Mouse (Mus musculus): ENCODE measurements at regions not wholly inside any gene's neighbourhood (a gene's known extent, or its start where the extent isn't known, plus 50 kb on each side); places are given as distances from the start of the nearest gene placed in this dataset.

GRCm38 (mm10) chr8:11145251-11145650 is 137.0 kb upstream of the Irs2 start:
- DNase-seq (ENCODE audit: low spot score): no peak

- no peak for DNase-seq (ENCODE audit: low spot score)
Measured at GRCm38 (mm10) chr8:11140566-11140965, 132.3 kb upstream of the Irs2 start.

GRCm38 (mm10) chr8:11139294-11139693 is 131.0 kb upstream of the Irs2 start:
- DNase-seq (ENCODE audit: low spot score): no peak

- peak; percentile 13 for DNase-seq (ENCODE audit: low spot score)
Measured at GRCm38 (mm10) chr8:11138302-11139020, 130.2 kb upstream of the Irs2 start.

DNA sequence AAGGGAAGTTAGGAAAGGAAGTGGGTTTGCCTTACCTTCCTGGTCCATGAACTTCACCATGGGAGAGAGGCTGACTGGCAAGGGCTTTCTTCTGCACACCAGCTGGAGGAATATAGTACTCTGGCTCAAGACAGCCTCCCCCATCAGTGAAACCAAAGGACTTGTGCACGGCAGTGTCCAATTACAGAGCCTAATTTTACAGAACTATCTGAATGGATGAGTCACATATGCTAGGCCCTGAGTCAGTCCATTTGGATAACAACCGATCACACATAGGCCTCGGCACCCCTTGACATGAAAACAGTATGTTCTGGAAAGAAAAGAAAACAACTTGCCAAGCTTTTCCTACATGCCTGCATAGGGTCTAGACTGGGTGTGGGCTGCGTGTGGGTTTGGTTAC is 128.3 kb upstream of the Irs2 start:
- DNase-seq (ENCODE audit: low spot score): no peak

DNA sequence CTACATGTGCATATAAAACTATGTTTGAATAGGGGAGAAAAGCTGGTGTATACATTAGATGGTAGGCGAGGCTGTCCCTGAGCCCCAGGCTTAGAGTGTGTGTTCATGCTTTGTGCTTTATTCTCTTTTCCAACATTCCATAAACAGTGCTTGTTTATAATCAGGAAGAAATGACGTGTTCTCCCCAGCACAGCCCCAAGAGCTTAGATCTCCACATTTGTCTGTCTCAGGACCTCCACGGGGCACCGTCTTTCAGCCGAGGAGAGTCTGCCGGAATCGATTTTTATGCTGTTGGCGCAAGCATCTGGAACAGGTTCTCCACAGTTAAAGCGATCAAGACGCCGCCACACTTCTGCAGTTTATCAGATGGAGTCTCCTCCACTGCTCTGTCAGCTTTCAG is 126.9 kb upstream of the Irs2 start:
- no peak for DNase-seq (ENCODE audit: low spot score)

- DNase-seq (ENCODE audit: low spot score): no peak
Measured at GRCm38 (mm10) chr8:11134562-11134961, 126.3 kb upstream of the Irs2 start.

DNA sequence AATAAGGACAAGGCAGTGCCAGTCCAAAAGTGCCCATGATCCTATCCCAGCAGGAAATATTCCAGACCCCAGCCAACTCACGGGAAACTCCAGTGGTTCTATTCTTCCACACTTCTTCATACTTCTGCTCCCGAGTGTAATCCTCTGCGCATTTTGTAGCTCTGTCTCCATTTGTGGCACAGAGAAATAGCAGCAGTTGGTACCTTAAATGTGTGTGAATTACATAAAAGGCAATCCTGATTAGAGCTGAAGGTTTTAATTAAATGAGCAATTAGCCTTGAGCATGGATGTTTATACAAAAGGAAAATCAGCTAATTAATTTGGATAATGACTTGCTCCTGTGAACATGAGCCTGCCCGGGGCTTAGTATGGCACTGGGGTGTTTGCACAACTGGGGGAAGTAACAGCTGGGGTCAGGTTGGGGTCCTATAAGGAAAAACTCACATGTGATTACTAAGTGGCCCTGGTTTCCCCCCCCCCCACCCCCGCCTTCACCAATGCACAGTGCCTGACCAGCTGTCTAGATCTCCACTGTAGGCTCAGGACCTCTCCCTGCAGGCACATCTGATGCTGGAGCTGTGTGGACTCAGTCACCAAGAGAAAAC is 110.9 kb upstream of the Irs2 start:
- no peak for DNase-seq (ENCODE audit: low spot score)

DNA sequence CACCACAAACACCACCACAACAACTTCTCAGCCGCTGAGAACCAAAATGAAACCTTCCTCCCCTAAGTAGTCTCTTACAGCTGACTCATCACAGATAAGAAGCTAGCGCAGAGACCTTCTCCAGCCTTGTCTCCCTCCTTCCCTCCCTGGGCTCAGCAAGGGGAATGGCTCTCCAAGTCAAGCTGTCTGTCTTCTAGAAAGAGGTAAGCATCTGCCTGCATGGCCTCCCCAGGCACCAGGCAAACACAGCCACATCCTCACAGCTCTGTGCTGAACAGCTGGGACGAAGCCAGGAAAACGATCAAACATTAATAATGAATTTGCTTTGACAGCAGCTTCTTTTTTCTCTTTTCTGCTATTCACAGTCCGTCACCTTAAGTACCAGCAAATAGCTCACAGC is 108.3 kb upstream of the Irs2 start:
- no peak for DNase-seq (ENCODE audit: low spot score)

DNA sequence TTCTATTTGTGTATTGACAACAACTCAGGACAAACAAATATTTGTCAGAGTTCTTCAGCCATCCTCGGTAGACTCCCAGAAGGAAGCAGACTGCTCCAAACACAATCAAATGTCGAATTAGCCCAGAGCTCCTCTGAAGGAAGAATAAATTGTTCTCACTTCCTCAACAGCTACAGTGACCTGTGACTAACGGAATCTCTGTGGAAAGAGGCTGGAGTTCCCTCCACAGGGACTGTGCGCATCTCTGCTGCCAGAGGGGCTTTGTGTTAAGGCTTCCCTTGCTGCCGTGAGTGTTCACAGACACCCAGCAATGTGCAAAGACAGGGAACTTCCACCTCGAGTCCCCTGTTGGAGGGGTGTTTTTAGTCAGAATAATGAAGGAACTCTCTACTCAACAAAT is 107.0 kb upstream of the Irs2 start:
- DNase-seq (ENCODE audit: low spot score): no peak

GRCm38 (mm10) chr8:11114531-11114930 is 106.3 kb upstream of the Irs2 start:
- no peak for DNase-seq (ENCODE audit: low spot score)

DNA sequence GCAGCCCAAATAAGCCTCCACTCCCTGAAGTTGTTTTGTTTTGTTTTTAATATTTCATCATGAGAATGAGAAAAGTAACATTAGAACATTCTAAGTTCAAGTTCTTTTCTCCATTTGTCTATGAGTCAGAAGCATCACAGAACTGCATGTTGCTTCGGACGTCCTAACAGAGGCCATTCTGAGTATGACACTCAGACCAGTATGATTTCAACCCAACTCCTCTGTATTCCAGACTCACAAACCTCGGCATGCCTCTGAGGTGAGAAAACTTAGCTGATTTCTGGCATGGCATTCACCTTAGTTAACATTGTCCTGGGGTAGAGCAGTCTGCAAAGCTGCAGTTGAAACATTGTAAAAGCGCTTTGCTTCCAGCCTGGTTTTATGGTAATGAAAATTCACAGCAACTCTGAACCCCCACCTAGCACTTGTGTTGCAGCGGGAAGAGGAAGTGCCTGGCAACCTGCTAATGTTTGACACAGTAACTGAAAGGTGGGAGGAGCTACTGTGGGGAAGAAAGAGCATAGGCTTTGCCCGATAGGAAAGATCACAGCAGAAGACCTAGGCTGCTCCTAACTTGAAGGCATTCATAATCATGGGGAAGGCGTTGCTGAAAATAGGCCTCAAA is 104.8 kb upstream of the Irs2 start:
- no peak for DNase-seq (ENCODE audit: low spot score)

GRCm38 (mm10) chr8:11111987-11112386 is 103.7 kb upstream of the Irs2 start:
- DNase-seq (ENCODE audit: low spot score): peak; percentile 28

GRCm38 (mm10) chr8:11107435-11107834 is 99.2 kb upstream of the Irs2 start:
- DNase-seq (ENCODE audit: low spot score): no peak

- no peak for DNase-seq (ENCODE audit: low spot score)
Measured at GRCm38 (mm10) chr8:11107021-11107420, 98.8 kb upstream of the Irs2 start.

- no peak for DNase-seq (ENCODE audit: low spot score)
Measured at GRCm38 (mm10) chr8:11103745-11104607, 95.7 kb upstream of the Irs2 start.

GRCm38 (mm10) chr8:11100310-11100709 is 92.1 kb upstream of the Irs2 start:
- no peak for DNase-seq (ENCODE audit: low spot score)

- no peak for DNase-seq (ENCODE audit: low spot score)
Measured at GRCm38 (mm10) chr8:11099591-11099855, 91.3 kb upstream of the Irs2 start.

GRCm38 (mm10) chr8:11098790-11099590 is 90.7 kb upstream of the Irs2 start:
- no peak for DNase-seq (ENCODE audit: low spot score)

GRCm38 (mm10) chr8:11098228-11098778 is 90.0 kb upstream of the Irs2 start:
- peak; percentile 41 for DNase-seq (ENCODE audit: low spot score)

DNA sequence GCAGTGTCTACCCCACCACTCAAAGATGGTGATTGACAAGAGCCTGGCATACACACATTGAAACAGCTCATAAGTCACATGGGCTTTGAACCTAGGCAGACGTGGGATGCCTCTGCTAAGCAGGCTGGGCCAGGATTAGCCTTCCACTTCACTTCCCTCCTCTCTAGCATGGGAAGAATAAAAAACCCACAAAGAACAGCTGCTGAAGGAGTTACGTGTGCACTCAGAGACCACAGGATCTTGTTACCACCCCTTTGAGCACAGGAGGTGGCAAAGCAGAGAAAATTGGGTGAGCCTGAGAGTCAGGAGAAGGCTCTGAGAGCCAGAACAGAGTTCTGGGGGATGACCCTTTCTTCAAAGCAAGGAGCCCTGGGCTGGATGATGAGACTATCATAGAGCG is 89.6 kb upstream of the Irs2 start:
- no peak for DNase-seq (ENCODE audit: low spot score)

DNA sequence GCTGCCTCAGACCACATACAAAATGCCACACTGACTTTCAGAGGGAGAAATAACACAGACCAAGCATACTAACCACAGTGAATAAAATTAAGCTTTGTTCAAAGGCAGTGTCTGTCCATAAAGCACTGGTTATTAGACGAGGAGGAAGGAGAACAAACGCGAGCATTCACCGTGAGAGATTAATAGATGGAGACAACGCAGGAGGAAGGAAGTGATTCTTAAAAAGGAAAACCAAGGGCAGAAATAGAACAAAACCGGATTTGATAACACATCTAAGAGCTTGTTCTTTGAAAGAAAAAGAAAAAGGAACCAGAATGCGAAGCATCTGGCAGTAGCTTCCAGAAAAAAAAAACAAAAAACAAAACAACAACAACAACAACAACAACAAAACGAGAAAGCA is 86.3 kb upstream of the Irs2 start:
- DNase-seq (ENCODE audit: low spot score): no peak
